ENCODE assay signal across 21 mouse cellular contexts in the genomic region with DNA sequence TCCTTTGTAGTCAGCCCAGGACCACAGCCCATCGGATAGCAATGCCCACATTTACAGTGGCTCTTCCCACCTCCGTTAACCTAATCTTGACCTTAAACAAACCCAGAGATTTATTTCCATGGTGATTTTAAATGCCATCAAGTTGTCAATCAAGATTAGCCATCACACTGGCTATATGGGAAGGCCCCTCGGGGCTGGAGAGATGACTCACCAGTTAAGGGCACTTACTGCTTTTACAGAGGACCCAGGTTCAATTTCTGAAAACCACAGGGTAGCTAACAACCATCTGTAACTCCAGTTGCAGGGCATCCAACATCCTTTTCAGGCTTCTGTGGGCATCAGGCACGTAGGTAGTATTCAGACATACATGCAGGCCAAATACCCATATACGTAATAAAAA. TPM values are rescaled to one million over a fixed set of nuclear protein-coding genes. Genes with fewer than 3 reads are reported as not detected.
"Had no signal": no experiment of that assay in that cellular context is flagged by ENCODE, and none has a peak within 500 bp of the region (broad histone marks: within the 10 kb centered on the region; RNA-seq: fewer than 3 reads in every experiment).

No protein-coding gene starts in this region.

- DNase-seq: liver, embryonic 13.5 days; liver, postnatal 0 days; lung, adult 2 months; lung, postnatal 14 days; lung, postnatal 4 days; right cerebral cortex, adult 18-20 months; right cerebral cortex, postnatal 25 days; right cerebral cortex, postnatal 4 days; spleen, adult 18-20 months; thymus, adult 18-20 months; thymus, postnatal 14 days; thymus, postnatal 36 days had no signal

- H3K36me3 ChIP-seq: liver, embryonic 13.5 days; liver, embryonic 15.5 days; lung, embryonic 15.5 days; midbrain, embryonic 12.5 days; midbrain, embryonic 15.5 days; neural tube, embryonic 13.5 days; neural tube, embryonic 15.5 days had no signal

- H3K4me1 ChIP-seq: liver, embryonic 13.5 days; midbrain, embryonic 15.5 days; neural tube, embryonic 13.5 days; neural tube, embryonic 15.5 days had no signal

- H3K27me3 ChIP-seq: liver, embryonic 13.5 days; liver, embryonic 15.5 days; lung, embryonic 15.5 days; midbrain, embryonic 12.5 days; midbrain, embryonic 15.5 days; neural tube, embryonic 13.5 days; neural tube, embryonic 15.5 days had no signal

- H3K9ac ChIP-seq: liver, embryonic 13.5 days; liver, embryonic 15.5 days; liver, postnatal 0 days; lung, embryonic 15.5 days; midbrain, embryonic 12.5 days; midbrain, embryonic 15.5 days; neural tube, embryonic 13.5 days; neural tube, embryonic 15.5 days had no signal

- H3K9me3 ChIP-seq: liver, embryonic 13.5 days; liver, embryonic 15.5 days; lung, embryonic 15.5 days; midbrain, embryonic 15.5 days; neural tube, embryonic 13.5 days; neural tube, embryonic 15.5 days had no signal

- H3K4me3 ChIP-seq: liver, embryonic 13.5 days; liver, embryonic 15.5 days; lung, embryonic 15.5 days; midbrain, embryonic 12.5 days; midbrain, embryonic 15.5 days; neural tube, embryonic 13.5 days; neural tube, embryonic 15.5 days had no signal

- H3K27ac ChIP-seq: liver, embryonic 13.5 days; liver, embryonic 15.5 days; lung, embryonic 15.5 days; midbrain, embryonic 12.5 days; midbrain, embryonic 15.5 days; neural tube, embryonic 13.5 days; neural tube, embryonic 15.5 days had no signal

- ATAC-seq: liver, postnatal 0 days; lung, postnatal 0 days; midbrain, embryonic 15.5 days had no signal

- H3K4me2 ChIP-seq: liver, embryonic 13.5 days; liver, embryonic 15.5 days; lung, embryonic 15.5 days; midbrain, embryonic 12.5 days; midbrain, embryonic 15.5 days; neural tube, embryonic 13.5 days; neural tube, embryonic 15.5 days had no signal

RNA-seq across cellular contexts. Expression of a gene that starts 28.4 kb away (rescaled TPM):
- total RNA-seq: megakaryocyte, adult 5-6 weeks; monocyte, adult 5-6 weeks had no signal
